Mouse (Mus musculus): ENCODE results near the gene Rpl36-ps4. TPM values are rescaled to one million over a fixed set of nuclear protein-coding genes. Genes with fewer than 3 reads are reported as not detected.
"Not testable (repeated sequence)": the region's sequence is repeated elsewhere in the genome, so short reads cannot be mapped to it uniquely, and the experiment has no call there.

The Rpl36-ps4 gene
- polyA plus RNA-seq, 1 experiment, result not detected

- 82% methylated on average over 12 of the region's 12 CpGs for whole genome bisulfite sequencing
- TF ChIP-seq POLR2A (IDR thresholded peaks at IDR 0.05; ENCODE audit: borderline replicate concordance, control insufficient read depth, low read depth, low read length) (no peak), CTCF (IDR thresholded peaks at IDR 0.05; ENCODE audit: control insufficient read depth, insufficient read depth, low read length) (no peak)
- Histone ChIP-seq H3K27ac (ENCODE audit: control insufficient read depth, insufficient read depth, low read depth, low read length, poor library complexity) (no peak overlapping the region), H3K4me1 (ENCODE audit: control insufficient read depth, insufficient read depth, low read length) (no peaks in the 10 kb centered on the region), H3K4me3 (replicated peaks; ENCODE audit: control insufficient read depth, low read depth, low read length) (no peak overlapping the region)
Observed at GRCm38 (mm10) chr17:87957096-87957840, 36.5 kb downstream of the Rpl36-ps4 start.

- no peaks in the 10 kb centered on the region for H3K4me1 ChIP-seq (ENCODE audit: control insufficient read depth, insufficient read depth, low read length)
- no peak overlapping the region for H3K4me3 ChIP-seq (replicated peaks; ENCODE audit: control insufficient read depth, low read depth, low read length)
- TF ChIP-seq POLR2A (IDR thresholded peaks at IDR 0.05; ENCODE audit: borderline replicate concordance, control insufficient read depth, low read depth, low read length) (no peak), CTCF (IDR thresholded peaks at IDR 0.05; ENCODE audit: control insufficient read depth, insufficient read depth, low read length) (no peak; the same call in 1 of the 2 replicates)
- H3K27ac ChIP-seq (ENCODE audit: control insufficient read depth, insufficient read depth, low read depth, low read length, poor library complexity), result no peak overlapping the region
- WGBS, result 69% methylated on average over 8 of the region's 8 CpGs
Observed at GRCm38 (mm10) chr17:87958283-87958682, 37.5 kb downstream of the Rpl36-ps4 start.

DNA sequence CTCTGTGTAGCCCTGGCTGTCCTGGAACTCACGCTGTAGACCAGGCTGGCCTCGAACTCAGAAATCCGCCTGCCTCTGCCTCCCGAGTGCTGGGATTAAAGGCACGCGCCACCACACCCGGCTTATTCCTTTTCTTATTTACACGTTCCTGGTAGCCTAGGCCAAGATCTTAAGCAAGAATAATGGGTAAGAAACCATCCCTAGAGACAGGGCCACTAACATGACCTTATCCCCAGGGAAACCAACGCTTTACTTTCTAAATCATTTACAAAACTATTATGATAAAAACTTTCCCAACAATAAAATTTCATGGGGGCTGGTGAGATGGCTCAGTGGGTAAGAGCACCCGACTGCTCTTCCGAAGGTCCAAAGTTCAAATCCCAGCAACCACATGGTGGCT, 38.6 kb downstream of the Rpl36-ps4 start:
- not testable (repeated sequence) for H3K4me1 ChIP-seq (ENCODE audit: control insufficient read depth, insufficient read depth, low read length); H3K4me3 ChIP-seq (replicated peaks; ENCODE audit: control insufficient read depth, low read depth, low read length); H3K27ac ChIP-seq (ENCODE audit: control insufficient read depth, insufficient read depth, low read depth, low read length, poor library complexity)
- 92% methylated on average over 11 of the region's 11 CpGs for WGBS

DNA sequence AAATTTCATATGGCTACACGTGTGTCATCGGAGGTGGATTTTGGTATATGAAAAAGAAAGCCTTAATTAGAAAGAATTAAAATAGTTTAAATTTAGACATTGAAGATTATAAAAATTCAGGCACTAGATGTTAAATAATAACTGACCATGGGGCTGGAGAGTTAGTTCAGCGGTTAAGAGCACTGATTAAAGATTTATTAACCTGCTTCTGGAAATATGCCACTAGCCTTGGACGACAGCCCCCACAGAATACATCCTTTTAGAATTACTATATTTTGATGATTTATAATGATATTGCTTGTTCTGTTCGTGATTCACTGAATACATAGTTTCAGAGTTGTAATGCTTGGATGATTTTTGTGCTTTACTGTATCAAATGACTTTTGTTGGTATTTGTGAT, 39.2 kb downstream of the Rpl36-ps4 start:
- H3K4me3 ChIP-seq (replicated peaks; ENCODE audit: control insufficient read depth, low read depth, low read length); H3K4me1 ChIP-seq (ENCODE audit: control insufficient read depth, insufficient read depth, low read length); H3K27ac ChIP-seq (ENCODE audit: control insufficient read depth, insufficient read depth, low read depth, low read length, poor library complexity): not testable (repeated sequence)
- 86% methylated on average over 5 of the region's 5 CpGs for WGBS

DNA sequence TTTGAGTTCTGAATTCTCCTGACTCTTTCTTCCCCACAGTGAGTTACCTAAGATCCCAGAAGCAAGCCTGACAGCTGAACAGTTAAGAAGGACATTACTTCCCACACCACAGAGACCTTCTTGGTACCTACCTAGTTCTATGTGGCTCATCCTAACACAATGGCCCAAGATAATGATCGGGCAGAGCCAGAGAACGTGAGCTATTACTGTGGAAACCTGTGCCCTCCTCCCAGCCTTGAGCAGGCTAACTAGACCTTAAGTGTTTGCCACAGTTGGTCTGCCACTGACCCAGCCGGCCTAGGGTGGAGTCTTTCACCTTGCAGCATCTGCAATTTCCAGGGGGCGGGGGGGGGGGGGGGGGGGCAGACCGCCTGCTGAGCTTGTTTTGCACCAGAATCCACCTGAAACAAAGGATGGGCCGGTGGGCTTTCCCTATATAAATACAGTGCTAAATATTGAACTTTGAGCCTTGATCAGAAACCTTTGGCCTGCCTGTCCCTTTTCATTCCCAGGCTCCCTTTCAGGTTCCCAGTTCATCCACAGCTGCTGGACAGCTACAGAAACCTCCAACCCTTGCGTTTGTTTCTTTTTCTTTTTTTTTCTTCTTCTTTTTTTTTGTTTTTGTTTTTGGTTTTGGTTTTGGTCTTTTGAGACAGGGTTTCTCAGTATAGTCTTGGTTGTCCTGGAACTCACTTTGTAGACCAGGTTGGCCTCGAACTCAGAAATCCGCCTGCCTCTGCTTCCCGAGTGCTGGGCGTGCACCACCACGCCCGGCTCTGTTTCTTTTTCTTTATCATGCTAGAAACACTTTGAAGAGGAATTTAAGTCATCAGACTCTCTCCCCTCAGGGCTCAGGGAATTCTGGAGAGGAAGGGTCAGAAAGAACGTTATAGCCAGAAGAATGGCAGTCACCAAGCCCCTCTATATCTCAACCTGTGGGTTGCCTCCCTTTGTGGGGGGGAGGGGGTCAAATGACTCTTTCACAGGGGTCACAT, 42.6 kb downstream of the Rpl36-ps4 start:
- H3K27ac ChIP-seq (ENCODE audit: control insufficient read depth, insufficient read depth, low read depth, low read length, poor library complexity), result no peak overlapping the region
- WGBS, result 80% methylated on average over 14 of the region's 14 CpGs
- no peak for TF ChIP-seq CTCF (IDR thresholded peaks at IDR 0.05; ENCODE audit: control insufficient read depth, insufficient read depth, low read length)
- no peak for TF ChIP-seq POLR2A (IDR thresholded peaks at IDR 0.05; ENCODE audit: borderline replicate concordance, control insufficient read depth, low read depth, low read length)
- no peak overlapping the region for H3K4me3 ChIP-seq (replicated peaks; ENCODE audit: control insufficient read depth, low read depth, low read length)
- H3K4me1 ChIP-seq (ENCODE audit: control insufficient read depth, insufficient read depth, low read length), result no peaks in the 10 kb centered on the region

DNA sequence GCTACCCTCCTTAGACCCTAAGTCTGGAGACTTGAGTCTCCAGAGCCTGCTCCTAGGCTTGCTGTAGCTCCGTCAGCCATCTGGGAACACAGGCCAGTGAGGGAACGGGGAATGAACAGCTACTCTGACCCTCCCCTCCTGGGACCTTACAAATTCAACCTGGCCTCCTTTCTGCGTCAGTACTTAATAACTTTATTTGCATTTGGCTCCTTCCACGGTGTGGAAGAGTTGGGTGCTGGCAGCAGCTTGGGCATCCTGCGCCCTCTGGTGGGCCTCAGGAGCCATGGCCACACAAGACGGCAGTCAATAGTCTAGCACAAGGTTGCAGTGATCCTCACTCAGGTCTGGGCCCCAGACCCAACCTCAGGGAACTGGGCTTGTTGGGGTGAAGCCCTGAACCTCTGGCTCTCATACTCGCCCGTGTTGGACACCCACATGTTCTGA, 47.7 kb downstream of the Rpl36-ps4 start:
- H3K27ac ChIP-seq (ENCODE audit: control insufficient read depth, insufficient read depth, low read depth, low read length, poor library complexity); H3K4me3 ChIP-seq (replicated peaks; ENCODE audit: control insufficient read depth, low read depth, low read length); H3K4me1 ChIP-seq (ENCODE audit: control insufficient read depth, insufficient read depth, low read length): not testable (repeated sequence)
- WGBS, result 67% methylated on average over 7 of the region's 8 CpGs

Other genes with a start within 250 kb of the Rpl36-ps4 start
- gene Msh2, start 248.6 kb upstream of the Rpl36-ps4 start, polyA plus RNA-seq (2011; ENCODE audit: insufficient read depth, insufficient read length, low replicate concordance, missing spikeins), result 15.3 and 25.9 TPM in 2 replicates
- gene Kcnk12, start 123.0 kb upstream of the Rpl36-ps4 start, polyA plus RNA-seq (2011; ENCODE audit: insufficient read depth, insufficient read length, low replicate concordance, missing spikeins), result 0.66 and 1.8 TPM in 2 replicates
- 32.2 and 61.3 TPM in 2 replicates for gene Msh6, start 54.1 kb downstream of the Rpl36-ps4 start, polyA plus RNA-seq (2011; ENCODE audit: insufficient read depth, insufficient read length, low replicate concordance, missing spikeins)
- 16.4 and 17.2 TPM in 2 replicates for gene Fbxo11, start 144.3 kb downstream of the Rpl36-ps4 start, polyA plus RNA-seq (2011; ENCODE audit: insufficient read depth, insufficient read length, low replicate concordance, missing spikeins)

Data from bone marrow, adult 2 months (tissue).